Mouse (Mus musculus): Measurements from ENCODE around the gene Arl13b.
A peak's percentile ranks its signal among the peaks of the same experiment; 100 is the strongest.

The Arl13b gene

DNA sequence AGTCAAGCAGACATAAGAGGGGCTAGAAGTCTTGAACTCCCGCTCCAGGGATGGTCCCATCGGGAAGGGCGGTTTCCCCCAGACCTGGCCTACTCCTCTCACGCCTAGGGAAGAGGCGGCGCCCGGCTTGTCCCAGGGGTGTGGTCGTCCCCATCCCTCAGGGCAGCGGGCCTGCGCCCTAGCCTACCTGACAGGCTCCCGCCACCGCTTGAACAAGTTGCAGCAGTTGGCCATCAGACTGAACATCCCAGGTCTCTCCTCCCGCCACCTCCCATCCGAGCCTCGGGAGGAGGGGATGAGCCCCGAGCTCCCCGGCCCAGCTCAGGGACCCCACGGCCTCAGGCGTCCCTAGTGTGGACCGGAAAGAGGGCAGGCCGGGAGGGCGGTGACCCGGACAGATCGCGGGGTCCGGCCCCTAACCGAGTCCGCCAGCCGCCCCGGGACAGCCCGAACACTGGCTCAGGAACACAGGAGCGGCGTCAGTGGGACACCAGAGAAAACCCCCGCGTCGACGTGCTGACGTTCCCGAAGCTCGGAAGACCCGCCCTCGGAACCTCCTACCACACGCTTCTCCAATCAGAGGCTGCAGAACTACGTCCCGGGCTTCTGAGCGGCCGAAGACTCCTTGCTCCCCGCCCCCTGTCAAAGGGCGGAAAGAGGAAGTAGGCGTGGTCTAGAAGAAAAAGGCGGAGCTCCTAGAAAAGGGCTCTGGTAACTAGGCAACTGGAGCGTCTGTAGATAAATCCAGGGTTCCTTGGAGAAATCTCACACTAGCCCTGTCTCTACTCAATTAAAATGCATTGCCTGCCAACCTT is at the start of gene Arl13b:
Gene Arl13b, minus strand, starts transcription at position 543 of the 815 bp plus-strand sequence.
- peak; percentile 88 to 89 for DNase-seq (ENCODE audit: low read depth in 2 of 2, low spot score in 2 of 2)

DNA sequence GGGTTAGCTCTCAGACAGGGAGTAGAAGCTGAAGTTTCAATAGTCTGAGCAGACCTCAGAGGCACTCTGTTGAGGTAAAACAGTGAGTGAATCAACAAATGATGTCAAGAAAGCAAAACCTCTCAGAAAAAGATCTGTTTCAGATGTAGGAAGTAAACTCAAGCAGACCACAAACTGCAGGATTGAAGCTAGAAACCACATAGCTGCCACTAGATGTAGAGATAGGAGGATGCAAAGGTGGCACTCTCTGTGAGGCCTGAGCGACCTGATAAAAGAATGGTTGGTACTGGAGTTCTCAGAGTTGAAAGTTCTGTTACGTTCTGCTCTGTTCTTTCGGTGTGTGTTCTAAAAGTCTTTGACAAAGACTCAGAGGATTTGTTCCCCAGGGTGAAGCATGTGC is 49.0 kb upstream of the Arl13b start:
- no peak for DNase-seq (ENCODE audit: low read depth in 2 of 2, low spot score in 2 of 2)

DNA sequence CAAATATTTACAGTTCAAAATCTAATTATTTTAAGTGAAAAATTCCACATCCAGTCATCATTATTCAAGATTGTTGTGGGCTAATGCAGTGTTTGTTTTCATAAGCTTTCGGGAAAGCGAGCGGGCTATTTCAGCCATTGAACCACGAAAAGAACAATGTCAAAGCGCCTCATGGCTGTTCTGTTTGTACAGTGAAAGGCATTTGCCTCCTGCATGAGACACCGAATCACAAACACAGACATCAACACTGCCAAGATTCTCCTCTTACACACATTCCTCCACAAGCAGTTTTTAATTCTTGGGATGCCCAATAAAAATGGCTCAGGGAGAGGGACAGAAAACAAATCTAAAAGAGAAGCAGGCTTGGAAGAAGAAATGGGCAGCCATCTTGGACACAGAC is 27.2 kb upstream of the Arl13b start:
- DNase-seq (ENCODE audit: low read depth in 2 of 2, low spot score in 2 of 2): no peak

DNA sequence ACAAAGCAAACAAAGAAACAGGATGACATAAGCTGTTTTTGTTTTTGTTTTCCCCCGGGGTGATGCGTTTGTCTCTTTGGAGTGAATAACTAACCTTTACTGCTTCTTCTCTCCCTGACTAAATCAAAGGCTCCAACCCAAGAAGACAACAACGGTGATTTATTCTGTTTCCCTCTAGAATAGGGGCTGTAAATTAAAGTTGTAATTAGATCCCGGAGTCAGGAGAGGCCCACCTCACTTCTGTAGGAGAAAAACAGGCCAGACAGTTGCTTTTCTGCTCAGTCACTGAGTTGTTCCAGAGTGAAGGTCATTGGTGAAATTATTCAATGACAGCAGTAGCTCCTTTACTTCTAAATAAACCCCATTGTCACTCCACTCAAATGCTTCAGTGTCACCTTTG is 26.3 kb upstream of the Arl13b start:
- DNase-seq (ENCODE audit: low read depth in 2 of 2, low spot score in 2 of 2): no peak

DNA sequence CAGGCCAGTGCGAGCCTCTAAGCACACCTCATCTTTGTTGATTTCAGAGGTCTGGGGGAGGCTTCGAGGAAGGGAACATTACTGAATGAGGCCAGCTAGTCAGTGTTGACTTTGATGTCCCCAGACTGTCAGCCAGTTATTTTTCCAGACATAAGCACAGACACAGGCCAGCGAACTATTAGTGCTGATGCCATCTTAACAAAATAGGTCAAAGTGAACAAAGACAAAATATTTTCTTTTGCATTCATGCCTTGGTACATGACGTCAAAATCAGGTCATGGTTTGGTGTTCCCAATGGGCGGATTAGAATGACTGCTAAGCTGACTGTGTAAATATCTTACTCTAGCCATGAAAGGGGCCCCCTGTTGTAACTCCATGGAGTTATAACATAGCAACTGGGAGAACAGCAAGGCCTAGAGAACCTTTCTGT is 25.9 kb upstream of the Arl13b start:
- no peak for DNase-seq (ENCODE audit: low read depth in 2 of 2, low spot score in 2 of 2)

DNA sequence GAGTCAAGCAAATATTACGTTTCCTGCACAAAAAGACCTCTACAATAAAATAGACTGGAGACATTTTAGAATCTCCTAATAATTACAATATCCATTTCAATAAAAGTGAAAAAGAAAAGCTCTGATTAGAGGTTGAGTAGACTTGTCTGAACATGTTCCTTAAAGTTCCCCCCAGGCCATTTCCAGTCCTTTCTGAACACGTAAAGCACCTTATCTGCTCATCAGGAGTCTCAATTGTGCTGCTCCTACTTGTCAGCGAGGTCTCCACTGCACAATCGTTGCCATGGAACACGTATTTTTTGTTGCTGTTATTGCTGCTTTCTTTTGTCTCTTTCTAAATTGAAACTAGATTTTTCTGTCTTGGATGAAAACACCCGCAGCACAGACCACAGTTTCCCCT is 14.6 kb upstream of the Arl13b start:
- no peak for DNase-seq (ENCODE audit: low read depth in 2 of 2, low spot score in 2 of 2)

DNA sequence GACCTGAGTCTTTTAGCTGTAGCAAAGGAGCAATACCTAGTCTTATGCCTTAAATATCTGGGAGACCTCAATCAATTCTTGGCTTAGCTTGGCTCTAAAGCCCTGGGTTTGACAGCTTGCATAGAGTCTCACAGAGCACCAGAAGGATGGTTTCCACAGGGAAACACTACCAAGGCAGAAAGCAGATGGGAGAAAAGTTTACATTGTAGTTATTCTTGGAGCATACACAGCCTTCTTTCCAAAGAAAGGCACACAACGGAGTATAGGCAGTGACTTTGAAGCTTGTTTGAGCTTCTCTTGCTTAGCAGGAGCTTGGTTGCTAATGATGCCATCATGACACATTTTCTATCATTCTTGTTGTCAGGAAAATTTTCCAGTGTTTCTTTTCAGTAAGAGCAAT is 13.3 kb upstream of the Arl13b start:
- no peak for DNase-seq (ENCODE audit: low read depth in 2 of 2, low spot score in 2 of 2)

DNA sequence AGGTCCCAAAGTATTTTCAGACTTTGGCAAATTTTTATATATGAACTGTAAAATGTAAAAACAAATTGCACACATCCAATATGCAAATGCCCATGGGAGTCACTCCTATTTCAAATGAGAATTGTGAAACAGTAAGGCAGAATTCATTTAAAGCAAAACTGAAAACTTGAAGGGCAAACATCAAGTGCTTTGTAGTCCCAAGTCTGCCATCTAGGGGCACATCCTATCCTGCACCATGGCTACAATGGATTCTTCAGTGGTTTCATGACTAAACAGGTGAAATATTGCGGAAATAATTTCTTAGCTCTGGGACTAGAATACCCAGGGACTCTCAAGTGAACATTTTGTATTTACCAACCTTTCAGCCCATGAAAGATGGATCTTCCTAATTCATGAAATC is 11.2 kb upstream of the Arl13b start:
- no peak for DNase-seq (ENCODE audit: low read depth in 2 of 2, low spot score in 2 of 2)

DNA sequence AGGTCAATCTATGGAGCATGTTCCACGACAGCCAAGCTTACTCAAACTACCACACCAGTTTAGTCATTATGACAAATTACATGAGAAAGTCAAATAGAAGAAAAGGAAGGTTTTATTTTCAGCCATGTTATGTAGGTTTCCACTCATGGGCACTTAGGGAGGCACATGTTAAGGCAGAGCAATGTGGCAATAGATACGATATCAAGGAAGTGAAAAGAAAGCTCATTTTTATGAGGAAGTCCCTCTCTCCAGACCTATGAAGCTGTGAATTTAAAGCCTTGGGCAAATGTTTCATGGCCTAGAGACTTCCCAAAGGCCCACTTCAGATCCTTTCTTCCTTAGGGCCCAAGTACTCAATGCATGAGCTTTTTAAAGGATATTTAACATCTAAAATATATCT is 10.7 kb upstream of the Arl13b start:
- DNase-seq (ENCODE audit: low read depth in 2 of 2, low spot score in 2 of 2): no peak

DNA sequence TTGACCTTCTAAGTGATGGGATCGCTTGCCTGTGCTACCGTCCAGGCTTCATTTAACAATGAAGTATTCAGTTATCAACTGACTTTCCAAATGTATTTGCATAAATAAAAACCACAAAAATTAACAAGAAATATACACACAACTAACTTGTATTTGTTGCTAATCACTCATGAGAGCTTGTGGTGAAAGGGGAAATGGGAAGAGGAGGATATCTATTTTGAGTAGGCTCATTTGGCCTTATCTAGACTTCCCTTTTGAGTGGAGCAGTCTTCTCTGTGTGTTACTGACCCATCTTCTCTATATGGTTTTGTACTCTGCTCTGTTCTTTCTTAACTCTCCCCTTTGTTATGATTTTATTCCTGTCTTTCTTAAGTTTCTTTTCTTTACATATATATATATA is 9.4 kb upstream of the Arl13b start:
- DNase-seq (ENCODE audit: low read depth in 2 of 2, low spot score in 2 of 2): no peak

DNA sequence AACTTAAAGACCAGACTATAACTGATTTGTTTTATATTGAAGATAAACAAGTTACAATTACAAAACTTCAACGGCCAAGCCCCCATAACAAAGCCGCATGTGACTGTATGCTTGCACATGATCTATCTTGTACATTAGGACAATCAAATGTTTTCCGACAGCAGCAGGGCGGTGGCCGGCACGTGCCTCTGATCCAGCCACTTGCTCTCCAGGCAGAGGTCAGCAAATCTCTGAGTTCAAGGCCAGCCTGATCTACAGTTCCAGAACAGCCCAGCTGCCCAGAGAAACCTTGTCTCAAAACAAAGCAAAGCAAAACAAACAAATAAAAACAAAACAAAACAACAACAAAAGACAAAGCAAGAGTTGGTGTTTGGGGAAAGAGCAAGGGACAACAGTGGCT is 8.5 kb upstream of the Arl13b start:
- DNase-seq (ENCODE audit: low read depth in 2 of 2, low spot score in 2 of 2): no peak

DNA sequence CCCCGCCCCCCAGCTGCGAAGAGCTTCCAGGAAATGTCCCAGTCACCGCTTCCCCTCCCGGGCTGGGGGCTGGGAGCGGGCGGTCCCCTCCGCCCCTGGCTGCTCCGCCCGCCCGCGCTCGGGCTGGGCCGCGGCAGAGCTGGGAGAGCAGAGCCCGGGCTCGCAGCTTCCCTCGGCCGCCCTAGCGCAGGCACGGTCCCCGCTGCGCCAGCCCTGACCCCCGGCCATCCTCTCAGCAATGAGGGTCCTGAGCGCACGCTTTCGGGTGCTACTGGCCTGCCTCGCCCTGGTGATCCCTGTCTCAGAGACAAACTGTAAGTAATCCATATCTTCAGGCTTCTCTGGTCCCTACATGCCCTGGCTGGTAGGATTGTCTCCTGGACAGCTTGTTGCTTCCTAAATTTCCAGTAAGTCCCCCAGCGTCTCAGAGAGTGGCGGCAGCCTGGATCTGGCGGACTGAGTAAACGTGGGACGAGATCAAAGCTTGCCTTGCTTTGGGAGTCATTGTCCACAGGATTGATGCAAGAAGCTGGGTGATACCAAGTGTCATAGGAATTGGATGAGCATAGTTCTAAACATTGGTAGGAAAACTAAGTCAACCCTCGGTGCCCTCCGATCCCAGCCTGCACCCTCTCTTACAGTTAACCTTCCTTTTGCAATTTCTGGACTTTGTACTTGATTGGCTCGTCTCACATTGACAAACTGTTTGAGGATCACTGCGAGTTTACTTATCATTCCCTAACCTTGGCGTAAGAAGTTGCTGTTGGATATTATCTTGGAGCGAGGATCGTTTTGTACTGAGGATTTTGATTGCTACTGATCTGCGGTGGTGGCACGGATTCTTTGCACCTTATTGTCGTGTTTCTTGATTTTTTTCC is 7.6 kb upstream of the Arl13b start, which contains the start of gene Pros1:
Gene Pros1, plus strand, starts transcription at position 117 of the 878 bp plus-strand sequence.
- DNase-seq (ENCODE audit: low read depth in 2 of 2, low spot score in 2 of 2): peak in 1 of 2 experiments; percentile 6

DNA sequence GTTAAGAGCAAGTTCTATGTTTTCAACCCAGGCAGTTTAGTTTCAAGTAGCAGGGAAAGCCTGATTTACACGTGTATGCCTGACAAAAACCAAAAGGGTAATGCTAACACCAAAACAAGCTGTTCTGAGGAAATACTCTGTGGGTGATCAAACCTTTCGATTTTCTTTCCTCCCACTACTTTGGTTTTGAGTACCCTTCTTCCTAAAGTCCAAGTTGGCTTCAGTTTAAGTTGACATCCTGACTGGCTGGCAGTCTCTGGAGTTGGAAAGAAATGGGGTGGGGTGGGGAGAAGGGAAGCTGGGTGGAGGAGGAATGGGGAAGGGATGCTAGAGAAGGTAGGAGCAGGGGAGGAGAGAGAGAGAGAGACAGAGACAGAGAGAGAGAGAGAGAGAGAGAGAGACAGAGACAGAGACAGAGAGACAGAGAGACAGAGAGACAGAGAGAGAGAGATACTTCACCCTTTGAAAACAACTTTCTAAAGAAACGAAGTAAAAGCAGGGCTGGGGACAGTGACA is 6.8 kb upstream of the Arl13b start:
- no peak for DNase-seq (ENCODE audit: low read depth in 2 of 2, low spot score in 2 of 2)

DNA sequence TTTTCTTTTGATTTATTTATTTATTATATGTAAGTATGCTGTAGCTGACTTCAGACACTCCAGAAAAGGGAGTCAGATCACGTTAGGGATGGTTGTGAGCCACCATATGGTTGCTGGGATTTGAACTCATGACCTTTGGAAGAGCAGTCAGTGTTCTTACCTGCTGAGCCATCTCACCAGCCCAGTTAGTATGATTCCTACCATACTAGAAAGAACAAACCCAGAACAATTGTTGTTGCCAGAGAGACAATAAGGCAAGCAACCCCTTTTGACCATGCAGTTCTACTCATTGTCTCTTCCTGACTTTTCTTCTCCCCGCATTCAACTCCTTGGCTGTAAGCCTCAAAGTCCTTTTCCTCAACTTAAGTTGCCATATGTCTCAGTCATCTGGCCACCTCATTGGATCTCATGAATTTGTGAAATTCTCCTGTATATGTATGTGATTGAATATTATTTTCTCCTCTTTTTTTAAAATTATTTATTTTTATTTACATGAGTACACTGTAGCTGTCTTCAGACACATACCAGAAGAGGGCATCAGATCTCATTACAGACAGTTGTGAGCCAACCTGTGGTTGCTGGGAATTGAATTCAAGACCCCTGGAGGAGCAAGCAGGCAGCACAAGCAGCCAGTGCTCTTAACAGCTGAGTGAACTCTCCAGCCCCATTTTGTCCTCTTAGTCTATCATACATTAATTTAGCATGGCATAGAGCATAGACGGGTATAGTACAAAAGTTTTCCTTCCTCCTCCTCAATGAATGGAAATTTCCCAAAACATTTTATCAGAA is 5.8 kb upstream of the Arl13b start:
- no peak for DNase-seq (ENCODE audit: low read depth in 2 of 2, low spot score in 2 of 2)

DNA sequence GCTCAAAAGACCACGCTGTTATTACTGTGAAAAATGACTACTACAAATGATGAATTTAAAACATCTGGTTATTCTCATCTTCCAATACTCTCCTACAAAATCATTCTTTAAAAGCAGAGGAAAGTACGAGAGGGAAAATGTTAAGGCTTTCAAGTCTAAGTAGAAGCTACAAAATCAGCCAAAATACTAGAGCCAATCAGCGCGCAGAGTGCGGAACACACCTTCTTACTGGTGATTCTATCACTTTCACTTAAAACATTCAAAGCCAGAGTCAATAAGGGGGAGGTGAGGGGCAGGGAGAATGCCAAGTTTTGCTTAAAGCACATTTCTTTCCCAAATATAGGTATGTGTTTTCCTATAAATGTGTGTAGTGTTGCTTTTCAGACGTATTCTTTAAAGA is 1.5 kb downstream of the Arl13b start:
- no peak for DNase-seq (ENCODE audit: low read depth in 2 of 2, low spot score in 2 of 2)

DNA sequence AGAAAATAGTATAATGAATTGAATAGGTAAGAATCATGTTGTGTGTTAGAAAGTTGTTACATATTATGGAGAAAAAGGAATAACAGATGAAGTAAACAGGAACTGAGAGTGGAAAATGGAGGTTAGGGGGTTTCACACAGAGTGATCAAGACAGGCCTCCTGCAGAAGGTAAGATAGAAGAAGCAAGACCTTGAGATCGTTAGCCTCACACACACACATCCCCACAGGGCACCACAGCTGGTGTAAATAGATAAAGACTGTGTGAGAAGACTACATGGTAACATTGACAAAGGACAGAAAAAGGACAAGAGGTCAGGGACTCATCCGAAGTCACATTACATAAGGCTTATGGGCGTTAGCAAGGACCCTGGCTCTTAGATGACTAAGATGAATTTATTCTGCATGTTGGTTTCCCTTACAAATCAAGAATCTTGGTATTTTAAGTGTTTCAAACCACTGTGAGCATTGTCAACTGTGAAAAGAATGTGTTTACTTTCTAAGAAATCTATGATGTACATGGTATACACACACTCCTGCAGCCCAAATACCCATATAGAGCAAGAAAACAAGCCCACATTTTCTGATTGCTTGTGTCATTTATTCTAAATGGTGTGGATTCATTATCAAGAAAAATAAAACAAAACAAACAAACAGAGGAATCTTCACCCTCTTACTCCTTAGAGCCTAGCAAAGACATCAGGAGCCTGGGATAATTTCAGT is 12.7 kb downstream of the Arl13b start:
- no peak for DNase-seq (ENCODE audit: low read depth in 2 of 2, low spot score in 2 of 2)

DNA sequence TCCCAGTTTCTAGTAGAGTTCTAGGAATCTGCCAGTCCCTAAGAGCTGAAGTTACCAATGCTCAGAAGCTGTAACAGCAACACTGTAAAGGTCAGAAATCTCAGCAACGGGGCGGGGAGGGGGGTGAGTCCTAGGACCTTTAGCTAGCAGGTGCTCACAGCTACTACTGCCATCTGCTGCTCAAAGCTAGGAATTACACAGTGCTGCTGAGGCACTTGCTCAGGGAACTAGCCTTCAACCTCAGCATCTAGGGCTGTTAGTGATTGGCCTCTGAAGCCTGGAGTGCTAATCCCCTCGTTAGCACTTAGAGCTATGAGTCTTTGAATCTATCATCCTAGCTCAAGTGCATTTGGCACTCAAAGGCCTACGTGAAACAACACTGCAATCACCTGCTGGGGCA is 14.4 kb downstream of the Arl13b start:
- DNase-seq (ENCODE audit: low read depth in 2 of 2, low spot score in 2 of 2): peak in 1 of 2 experiments; percentile 38

DNA sequence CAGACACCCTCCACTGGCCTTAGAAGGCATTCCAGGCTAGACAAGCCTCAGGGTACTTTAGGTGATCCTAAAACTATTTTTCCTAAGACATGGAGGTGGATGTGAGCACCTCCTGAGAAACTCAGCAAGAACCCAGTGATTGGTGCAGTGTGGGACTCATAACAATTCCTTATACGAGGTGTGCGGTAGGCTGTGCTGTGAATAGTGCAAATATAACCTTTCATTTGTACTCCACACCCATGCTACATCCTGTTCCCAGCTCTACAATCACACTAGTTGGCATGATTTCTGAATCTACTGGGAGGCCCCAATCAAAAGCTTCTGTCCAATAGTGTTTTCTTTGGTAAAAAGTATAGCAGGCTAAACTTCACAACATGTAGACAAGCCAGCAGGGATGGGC is 14.8 kb downstream of the Arl13b start:
- no peak for DNase-seq (ENCODE audit: low read depth in 2 of 2, low spot score in 2 of 2)

DNA sequence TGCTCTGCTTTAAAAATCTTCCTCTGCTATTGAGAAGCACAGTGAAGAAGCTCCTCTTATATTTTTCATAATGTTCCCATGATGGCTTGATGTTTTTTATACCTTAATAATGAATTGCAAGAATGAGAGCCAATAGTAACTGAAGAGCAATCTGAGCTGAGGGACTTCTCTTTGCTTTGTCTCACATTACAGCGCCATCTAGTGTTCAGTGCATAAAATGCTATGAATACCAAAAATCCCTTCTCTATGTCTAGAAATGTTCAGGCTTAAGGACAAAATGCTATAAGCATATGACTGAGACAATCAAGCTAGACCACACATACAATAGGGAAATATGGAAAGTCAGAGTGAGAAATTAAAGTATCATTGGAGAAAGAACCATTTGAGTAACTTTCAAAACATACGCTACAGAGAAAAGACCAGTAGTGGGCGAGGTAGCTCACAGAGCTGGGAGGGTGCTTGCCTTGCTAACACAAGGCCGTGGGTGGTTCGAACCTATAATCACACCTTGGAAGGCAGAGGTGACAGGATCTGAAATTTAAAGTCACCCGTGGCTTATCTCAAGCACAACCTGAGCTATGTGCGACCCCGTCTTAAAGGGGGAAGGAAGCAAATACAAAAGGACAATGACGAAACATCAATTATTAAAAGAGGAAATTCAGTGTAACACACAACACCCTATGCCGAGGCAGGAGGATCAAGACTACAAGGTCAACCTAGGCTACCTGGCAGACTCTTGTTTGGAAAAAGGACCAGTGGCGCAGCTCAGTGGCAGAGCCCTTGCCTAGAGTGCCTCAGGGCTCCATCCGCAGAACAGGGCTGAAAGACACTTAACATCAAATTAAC is 20.5 kb downstream of the Arl13b start:
- DNase-seq (ENCODE audit: low read depth in 2 of 2, low spot score in 2 of 2): peak; percentile 14 to 24

DNA sequence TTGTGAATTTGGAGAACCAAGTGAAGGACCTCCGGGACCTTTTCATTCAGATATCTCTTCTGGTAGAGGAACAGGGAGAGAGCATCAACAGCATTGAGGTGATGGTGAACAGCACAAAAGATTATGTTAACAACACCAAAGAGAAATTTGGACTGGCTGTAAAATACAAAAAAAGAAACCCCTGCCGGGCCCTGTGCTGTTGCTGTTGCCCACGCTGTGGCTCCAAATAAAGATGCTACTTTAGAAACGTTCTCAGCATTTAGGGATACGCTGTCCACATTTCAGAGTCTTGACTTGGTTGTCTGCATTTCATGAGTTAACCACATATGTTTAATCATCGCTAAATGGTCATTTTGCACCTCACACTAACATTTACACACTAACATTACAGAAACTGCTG is 24.4 kb downstream of the Arl13b start:
- no peak for DNase-seq (ENCODE audit: low read depth in 2 of 2, low spot score in 2 of 2)

Measured in CD8-positive naive resting alpha-beta T cell, adult 2 months (primary cell).